ENCODE assay signal across 29 mouse cellular contexts in the genomic region with DNA sequence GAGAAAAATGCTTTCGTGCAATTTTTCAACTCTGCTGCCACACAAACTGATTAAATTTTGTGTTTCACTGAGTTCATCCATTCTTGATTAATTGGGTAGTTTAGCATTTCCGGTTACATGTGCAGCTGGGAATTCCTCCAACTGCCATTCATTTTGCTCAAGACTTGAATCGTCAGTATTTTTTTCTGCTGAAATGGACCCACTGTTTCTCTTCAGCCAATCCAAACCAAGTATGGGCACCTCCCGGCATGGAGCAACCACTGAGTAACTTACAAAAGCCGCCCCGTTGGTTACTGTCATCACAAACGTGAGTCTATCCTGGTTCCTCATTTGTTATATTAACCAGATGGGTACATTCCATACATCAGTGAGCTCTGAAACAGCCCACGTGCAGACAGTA.
DNase-seq lines count a peak whose midpoint lies in the region; ATAC-seq and TF ChIP-seq lines count a peak whose summit lies in the region.
"Had no signal": no experiment of that assay in that cellular context is flagged by ENCODE, and none has a peak within 500 bp of the region (broad histone marks: within the 10 kb centered on the region; RNA-seq: fewer than 3 reads in every experiment).

No protein-coding gene starts in this region.

- DNase-seq in forebrain, postnatal 0 days, result peak; percentile 13
- DNase-seq in kidney, postnatal 14 days, result peak; percentile 18
- no peak for DNase-seq in kidney, adult 8-10 months
- DNase-seq in brain, adult 2 months (ENCODE audit: low read depth, low spot score), result peak; percentile 63
- DNase-seq in adrenal gland, postnatal 14 days, result no peak
- DNase-seq: adrenal gland, adult 8-10 months; B cell, adult 2 months; cerebellum, postnatal 10 days; gastrocnemius, postnatal 25 days; heart, postnatal 36 days; kidney, adult 18-20 months; layer of hippocampus, postnatal 36 days; lung, adult 18-20 months; right cerebral cortex, adult 18-20 months; right cerebral cortex, postnatal 4 days; thymus, postnatal 14 days had no signal

- H3K27ac ChIP-seq in forebrain, postnatal 0 days (ENCODE audit: low read depth, low read length), result no peak overlapping the region
- H3K27ac ChIP-seq in forebrain, embryonic 15.5 days (replicated peaks), result no peak overlapping the region
- H3K27ac ChIP-seq: embryonic facial prominence, embryonic 10.5 days; heart, embryonic 15.5 days; hindbrain, embryonic 13.5 days; layer of hippocampus, adult 2 months; limb, embryonic 13.5 days; liver, embryonic 12.5 days had no signal

- H3K27me3 ChIP-seq in forebrain, postnatal 0 days (ENCODE audit: insufficient read depth, low read length), result no peaks in the 10 kb centered on the region
- no peaks in the 10 kb centered on the region for H3K27me3 ChIP-seq in forebrain, embryonic 15.5 days
- H3K27me3 ChIP-seq: CH12.LX; heart, embryonic 15.5 days; hindbrain, embryonic 13.5 days; limb, embryonic 13.5 days; liver, embryonic 12.5 days; neural tube, embryonic 13.5 days had no signal

- no peaks in the 10 kb centered on the region for H3K9me3 ChIP-seq in forebrain, postnatal 0 days (ENCODE audit: low read length)
- H3K9me3 ChIP-seq in forebrain, embryonic 15.5 days, result no peaks in the 10 kb centered on the region
- H3K9me3 ChIP-seq: embryonic facial prominence, embryonic 10.5 days; G1E; heart, embryonic 15.5 days; hindbrain, embryonic 13.5 days; limb, embryonic 13.5 days; liver, embryonic 12.5 days; neural tube, embryonic 13.5 days had no signal

- WGBS in forebrain, postnatal 0 days, result 42% methylated on average over 8 of the region's 8 CpGs
- 42% methylated on average over 8 of the region's 8 CpGs for WGBS in forebrain, embryonic 15.5 days

- no peak for TF ChIP-seq CTCF in forebrain, postnatal 0 days (IDR thresholded peaks at IDR 0.05; ENCODE audit: low read depth)

- H3K4me2 ChIP-seq in forebrain, postnatal 0 days (ENCODE audit: low read depth), result no peak overlapping the region
- H3K4me2 ChIP-seq in forebrain, embryonic 15.5 days (replicated peaks), result no peak overlapping the region
- H3K4me2 ChIP-seq: heart, embryonic 15.5 days; hindbrain, embryonic 13.5 days; limb, embryonic 13.5 days; liver, embryonic 12.5 days; neural tube, embryonic 13.5 days had no signal

- no peak for ATAC-seq in forebrain, postnatal 0 days
- no peak for ATAC-seq in forebrain, embryonic 15.5 days (replicated peaks)
- ATAC-seq in megakaryocyte progenitor cell, adult 5-6 weeks (replicated peaks; ENCODE audit: poor library complexity), result peak; percentile 77
- ATAC-seq: liver, embryonic 12.5 days; midbrain, embryonic 16.5 days had no signal

- no peaks in the 10 kb centered on the region for H3K36me3 ChIP-seq in forebrain, postnatal 0 days (ENCODE audit: insufficient read depth)
- H3K36me3 ChIP-seq in forebrain, embryonic 15.5 days, result no peaks in the 10 kb centered on the region
- H3K36me3 ChIP-seq: embryonic facial prominence, embryonic 10.5 days; G1E; heart, embryonic 15.5 days; hindbrain, embryonic 13.5 days; limb, embryonic 13.5 days; liver, embryonic 12.5 days; neural tube, embryonic 13.5 days had no signal

- H3K9ac ChIP-seq in forebrain, postnatal 0 days, result no peak overlapping the region
- H3K9ac ChIP-seq in forebrain, embryonic 15.5 days (replicated peaks), result no peak overlapping the region
- H3K9ac ChIP-seq: heart, embryonic 15.5 days; hindbrain, embryonic 13.5 days; limb, embryonic 13.5 days; liver, embryonic 12.5 days; neural tube, embryonic 13.5 days had no signal

- no peak overlapping the region for H3K4me3 ChIP-seq in forebrain, postnatal 0 days (ENCODE audit: low read depth, low read length)
- no peak overlapping the region for H3K4me3 ChIP-seq in forebrain, embryonic 15.5 days
- H3K4me3 ChIP-seq: embryonic facial prominence, embryonic 10.5 days; heart, embryonic 15.5 days; hindbrain, embryonic 13.5 days; layer of hippocampus, adult 2 months; limb, embryonic 13.5 days; liver, embryonic 12.5 days; myocyte; neural tube, embryonic 13.5 days had no signal

- H3K4me1 ChIP-seq in forebrain, postnatal 0 days (ENCODE audit: insufficient read depth), result 0 out of 2 replicates have a peak, but pooled peaks cover 8% of the 10 kb centered on the region
- peaks cover 14% of the 10 kb centered on the region for H3K4me1 ChIP-seq in forebrain, embryonic 15.5 days
- H3K4me1 ChIP-seq: liver, embryonic 12.5 days had no signal

Comparison
In these comparisons a context has a peak if more than half of its experiments do, and no peak if none do; other contexts are left out.
1. DNase-seq: peak in forebrain, postnatal 0 days (single experiment), kidney, postnatal 14 days (single experiment) and brain, adult 2 months (single experiment); none in kidney, adult 8-10 months (0 of 2) and adrenal gland, postnatal 14 days (single experiment).